Mouse (Mus musculus) hindlimb bud, embryonic 11.5 days (tissue): ENCODE results near the gene Tab1.
"Not testable (repeated sequence)": the region's sequence is repeated elsewhere in the genome, so short reads cannot be mapped to it uniquely, and the experiment has no call there.

ENCODE experiments used
- DNase-seq: peaks from one replicate; pipeline ENCODE4 v3.0.0-alpha.2; 2012; ENCODE audit warnings: low read depth, low spot score; ENCODE audit errors: extremely low spot score

The Tab1 gene

DNA sequence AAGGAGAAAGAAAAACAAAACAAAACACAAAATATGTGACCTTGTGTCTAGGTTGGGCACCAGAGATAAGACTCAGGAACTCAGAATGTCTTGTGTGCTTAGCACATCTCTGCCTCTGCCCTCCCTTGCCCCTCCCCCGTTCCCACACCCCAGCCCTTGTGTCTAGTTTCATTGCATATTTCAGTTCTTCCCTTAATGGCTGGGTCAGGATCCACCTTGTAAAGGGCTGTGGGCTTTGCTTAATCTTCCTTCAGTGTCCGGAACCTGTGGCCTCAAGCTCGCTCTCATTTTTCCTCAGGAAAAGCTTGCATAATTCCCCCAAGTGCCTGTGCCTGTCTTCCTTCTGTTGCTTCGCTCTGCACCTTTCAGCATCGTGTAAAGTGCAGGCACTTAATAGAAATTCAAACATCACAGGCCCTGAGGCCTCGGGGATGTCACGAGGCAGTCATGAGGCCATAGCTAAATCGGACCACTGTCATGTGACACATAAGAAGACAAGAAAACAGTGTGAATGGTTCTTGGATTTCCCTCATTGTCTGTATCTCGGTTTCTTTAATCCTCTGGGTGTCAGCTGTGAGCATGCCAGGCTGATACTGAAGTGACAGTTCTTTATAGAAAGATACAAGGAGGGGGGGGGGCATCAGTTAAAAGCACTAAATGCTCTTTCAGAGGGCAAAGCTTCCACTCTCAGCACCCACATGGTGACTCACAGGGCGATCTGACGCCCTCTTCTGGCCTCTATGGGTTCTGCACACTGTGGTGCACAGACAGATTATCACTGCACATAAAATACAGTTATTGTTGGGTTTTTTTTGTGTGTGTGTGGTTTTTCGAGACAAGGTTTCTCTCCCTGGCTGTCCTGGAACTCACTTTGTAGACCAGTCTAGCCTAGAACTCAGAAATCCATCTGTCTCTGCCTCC lies 27.2 kb upstream of the Tab1 start:
- DNase-seq: no peak

DNA sequence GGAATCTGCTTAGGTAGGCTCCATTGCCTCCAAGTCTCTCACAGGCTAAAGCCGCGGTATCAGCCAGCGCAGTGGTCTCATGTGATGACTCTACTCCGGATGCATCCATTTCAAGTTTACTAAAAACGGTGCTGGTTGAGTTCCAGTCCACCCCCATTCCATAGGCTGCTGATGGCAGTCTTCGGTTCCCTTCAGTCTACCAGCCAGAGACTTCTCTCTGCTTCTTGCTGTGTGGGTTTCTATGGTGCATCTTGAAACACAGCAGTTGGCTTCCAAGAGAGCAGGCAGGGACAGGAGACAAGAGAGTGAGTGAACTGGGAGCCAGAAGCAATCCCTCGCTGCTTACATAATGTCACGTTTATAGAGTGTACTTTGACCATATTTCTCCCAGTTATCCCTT lies 25.8 kb upstream of the Tab1 start:
- no peak for DNase-seq

DNA sequence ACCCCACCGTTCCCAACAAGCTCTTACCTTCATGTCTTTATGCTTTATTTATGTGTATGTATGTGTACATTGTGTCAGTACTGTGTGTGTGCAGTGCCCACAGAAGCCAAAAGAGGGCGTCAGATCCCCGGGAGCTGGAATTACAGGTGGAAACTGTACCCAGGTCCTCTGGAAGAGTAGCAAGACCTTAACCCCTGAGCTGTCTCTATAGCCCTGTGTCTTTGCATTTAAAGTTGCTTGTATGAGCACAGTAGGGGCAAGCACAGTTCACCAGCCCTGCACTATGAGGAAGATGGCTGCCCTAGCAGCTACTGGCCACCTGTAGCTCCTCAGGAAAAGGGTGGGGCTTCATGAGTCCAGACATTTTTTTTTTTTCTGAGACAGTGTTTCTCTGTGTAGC lies 25.4 kb upstream of the Tab1 start:
- DNase-seq: no peak

DNA sequence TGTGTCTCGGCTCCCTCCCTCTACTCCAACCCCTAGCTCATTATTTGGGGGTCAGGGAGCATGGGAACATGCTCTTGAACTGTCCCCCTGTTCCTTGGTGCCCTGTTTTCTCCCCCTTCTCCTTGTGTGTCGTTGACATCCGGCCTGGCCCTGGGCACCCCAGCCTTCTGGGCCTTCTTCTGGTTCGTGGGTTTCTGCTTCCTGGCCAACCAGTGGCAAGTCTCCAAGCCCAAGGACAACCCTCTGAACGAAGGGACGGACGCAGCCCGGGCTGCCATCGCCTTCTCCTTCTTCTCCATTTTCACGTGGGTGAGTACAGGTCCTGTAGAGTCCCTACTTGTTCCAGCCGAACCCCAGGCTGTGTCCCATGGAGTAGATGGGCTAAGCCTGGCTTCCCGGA lies 21.5 kb upstream of the Tab1 start:
- no peak for DNase-seq

DNA sequence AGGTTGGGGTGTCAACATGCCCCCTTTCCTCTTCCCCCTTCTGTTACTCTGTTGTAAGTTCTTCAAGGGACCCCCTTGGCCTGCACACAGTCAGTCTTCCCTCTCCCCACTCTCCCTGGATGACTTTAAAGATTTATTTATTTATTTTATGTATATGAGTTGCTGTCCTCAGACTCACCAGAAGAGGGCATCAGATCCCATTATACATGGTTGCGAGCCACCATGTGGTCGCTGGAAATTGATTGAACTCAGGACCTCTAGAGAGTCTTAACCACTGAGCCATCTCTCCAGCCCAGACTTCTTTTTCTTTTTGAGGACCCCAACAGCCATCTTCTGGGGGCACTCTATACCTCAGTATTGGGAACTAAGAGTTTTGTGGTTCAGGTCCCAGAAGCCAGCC lies 20.4 kb upstream of the Tab1 start:
- DNase-seq: no peak

DNA sequence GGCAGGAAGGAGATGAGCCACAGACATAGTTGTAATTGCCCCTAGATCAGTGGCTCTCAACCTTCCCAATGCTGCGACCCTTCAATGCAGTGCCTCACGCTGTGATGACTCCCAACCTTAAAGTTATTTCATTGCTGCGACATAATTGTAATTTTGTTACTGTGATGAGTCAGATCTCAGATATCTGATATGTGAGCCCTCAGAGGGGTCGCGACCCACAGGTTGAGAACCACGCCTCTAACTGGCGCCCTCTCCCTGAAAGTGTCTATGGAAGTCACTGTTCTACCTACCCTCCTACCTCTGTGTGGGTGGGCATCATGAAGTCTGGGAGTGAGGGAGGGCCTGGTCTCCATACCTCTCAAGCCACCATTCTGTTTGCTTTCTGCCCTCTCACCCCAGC lies 18.5 kb upstream of the Tab1 start:
- DNase-seq: no peak

DNA sequence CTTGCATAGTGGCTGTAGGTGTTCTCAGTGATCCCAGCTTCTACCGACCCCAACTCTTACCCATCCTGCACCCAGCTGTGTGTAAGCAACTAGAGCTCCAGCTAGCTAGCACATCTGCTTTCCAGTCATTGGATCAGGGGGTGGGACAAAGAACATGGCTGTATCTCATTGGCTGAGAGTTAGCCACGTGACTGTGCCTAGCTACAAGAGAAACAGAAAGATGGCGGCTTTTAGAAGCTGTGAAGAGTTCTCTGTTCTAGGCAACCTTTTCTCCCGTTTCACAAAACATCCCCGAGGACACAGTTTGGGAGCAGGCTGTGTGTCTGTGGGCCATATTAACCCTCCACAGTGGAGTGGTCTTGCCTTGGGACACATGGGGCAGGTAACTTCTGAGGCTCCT lies 17.7 kb upstream of the Tab1 start:
- no peak for DNase-seq

DNA sequence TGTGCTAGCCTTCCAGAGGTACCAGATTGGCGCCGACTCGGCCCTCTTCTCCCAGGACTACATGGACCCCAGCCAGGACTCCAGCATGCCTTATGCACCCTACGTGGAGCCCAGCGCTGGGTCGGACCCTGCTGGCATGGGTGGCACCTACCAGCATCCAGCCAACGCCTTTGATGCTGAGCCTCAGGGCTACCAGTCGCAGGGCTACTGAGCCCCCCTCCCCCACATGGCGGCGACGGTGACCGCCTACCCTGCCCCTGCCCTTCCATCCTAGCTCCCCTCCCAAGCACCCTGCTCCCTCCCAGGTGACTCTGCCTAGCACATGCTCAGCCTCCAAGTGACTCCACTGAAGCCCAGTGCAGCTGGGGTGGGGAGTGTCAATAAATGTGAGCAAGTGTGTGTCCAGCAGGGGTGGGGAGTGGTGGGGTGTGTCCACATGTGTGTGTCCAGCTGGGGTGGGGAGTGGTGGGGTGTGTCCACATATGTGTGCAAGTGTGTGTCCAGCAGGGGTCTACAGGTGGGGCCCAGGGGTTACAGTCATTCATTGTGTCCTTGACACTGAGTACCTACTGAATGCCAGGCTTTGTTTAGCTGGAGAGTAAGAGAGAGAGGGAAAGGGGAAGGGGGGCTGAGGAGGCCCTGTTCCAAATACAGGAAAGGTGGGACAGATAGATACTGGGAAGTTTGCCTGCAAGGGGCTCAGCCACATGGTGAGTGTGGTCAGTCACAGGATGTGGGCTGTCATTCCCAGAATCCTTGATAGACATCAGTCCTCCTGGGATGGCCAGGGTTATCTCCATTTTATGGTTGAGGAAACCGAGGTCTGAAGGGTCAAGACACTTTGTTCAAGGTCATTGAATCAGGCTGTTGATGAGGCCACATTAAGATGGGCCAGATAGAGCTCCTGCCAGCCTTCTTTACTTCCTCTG lies 16.8 kb upstream of the Tab1 start:
- no peak for DNase-seq

DNA sequence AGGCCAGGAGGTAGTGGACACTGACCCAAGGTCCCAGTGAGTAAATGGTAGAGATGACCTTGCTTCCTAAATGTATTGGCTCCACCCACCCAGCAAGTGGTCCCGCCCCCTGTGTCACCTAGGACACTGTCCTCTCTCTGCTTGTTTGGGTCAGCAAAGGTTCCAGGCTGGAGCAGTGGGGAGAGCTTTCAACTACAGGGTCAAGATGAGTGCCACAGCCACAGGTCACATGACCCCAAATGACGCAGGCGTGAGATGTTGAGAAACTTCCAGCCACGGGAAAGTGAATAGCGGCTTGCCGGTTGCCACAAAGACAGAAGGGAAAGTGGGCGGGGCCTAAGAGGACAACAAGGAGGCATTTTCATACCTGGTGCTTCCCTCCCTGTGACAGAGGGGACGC lies 15.8 kb upstream of the Tab1 start:
- DNase-seq: no peak

DNA sequence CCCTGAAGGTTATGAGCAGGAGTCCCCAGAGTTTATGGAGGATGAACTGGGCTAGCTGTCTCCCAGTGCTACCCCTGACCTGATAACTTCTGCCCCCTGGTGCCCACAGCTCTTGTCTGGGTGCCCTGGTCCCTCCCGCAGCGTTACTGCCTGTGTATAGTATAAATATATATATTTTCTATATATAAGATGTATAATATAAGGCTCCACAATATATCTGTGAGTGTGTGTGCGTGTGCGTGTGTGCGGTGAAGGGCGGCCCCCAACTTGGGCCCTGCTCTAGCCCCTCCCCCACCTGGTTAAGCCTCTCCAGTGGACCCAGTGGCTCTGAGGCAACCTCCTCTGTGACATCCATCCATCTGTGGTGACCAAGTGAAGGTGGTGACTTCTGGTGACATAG lies 13.9 kb upstream of the Tab1 start:
- DNase-seq: no peak

DNA sequence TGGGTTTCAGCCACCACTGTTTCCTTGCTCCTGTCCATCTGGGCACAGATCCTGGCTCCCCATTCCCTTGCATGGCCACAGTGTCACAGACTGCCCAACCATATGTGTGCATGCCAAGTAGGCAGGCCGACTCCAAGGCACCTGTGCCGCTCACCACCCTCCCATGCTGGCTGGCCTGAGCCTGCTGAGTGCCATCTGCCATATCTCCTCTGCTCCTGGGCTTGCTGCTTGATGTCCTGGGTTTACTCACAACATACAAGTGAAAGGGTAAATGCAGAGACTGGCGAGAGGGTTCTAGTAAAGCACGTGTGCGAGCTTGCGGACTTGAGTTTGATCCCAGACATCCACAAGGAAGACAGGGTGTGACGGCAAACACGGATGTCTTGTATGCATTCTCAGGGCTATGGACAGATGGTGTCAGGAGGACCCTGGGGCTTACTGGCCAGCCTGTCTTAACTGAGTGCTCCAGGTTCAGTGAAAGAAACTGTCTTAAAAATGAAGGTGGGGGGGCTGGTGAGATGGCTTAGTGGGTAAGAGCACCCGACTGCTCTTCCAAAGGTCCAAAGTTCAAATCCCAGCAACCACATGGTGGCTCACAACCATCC lies 11.1 kb upstream of the Tab1 start:
- DNase-seq: no peak

DNA sequence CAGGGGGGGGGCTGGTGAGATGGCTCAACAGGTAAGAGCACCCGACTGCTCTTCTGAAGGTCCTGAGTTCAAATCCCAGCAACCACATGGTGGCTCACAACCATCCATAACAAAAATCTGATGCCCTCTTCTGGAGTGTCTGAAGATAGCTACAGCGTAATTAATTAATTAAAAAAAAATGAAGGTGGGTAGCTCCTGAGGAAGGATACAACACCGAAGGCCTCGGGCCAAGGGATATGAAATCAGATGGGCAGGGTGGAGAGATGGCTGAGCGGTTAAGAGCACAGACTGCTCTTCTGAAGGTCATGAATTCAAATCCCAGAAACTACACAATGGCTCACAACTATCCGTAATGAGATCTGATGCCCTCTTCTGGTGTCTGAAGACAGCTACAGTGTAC lies 10.5 kb upstream of the Tab1 start:
- DNase-seq: not testable (repeated sequence)

DNA sequence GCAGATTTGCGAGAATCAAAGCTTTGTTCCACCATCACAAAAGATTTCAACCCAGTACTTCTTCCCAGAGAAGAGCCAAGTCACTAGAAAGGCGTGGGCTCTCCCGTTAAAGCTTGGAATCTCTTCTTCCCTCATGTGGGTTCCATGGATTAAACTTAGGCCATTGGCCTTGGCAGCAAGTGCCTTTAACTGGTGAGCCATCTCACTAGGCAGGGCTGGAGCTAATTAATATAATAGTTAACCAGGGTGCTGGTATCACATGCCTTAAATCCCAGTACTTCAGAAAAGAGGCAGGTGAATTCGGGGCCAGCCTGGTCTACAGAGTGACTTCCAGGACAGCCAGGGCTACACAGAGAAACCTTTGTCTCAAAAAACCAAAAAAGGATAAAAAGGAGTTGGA lies 8.3 kb upstream of the Tab1 start:
- no peak for DNase-seq

DNA sequence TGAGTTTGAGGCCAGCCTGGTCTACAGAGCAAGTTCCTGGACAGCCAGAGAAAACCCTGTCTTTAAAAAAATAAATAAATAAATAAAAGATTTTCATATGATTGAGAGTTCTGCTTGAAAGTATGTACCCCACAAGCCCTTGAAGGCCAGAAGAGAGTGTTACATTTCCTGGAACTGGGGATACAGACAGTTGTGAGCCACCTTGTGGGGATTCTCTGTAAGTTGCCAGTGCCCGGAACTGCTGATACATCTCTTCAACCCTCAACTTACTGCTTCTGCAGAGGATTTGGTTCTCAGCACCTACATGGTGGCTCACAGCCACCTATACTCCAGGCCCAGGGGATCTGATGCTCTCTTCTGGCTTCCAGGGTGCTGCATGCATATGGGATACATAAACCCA lies 5.7 kb upstream of the Tab1 start:
- no peak for DNase-seq

DNA sequence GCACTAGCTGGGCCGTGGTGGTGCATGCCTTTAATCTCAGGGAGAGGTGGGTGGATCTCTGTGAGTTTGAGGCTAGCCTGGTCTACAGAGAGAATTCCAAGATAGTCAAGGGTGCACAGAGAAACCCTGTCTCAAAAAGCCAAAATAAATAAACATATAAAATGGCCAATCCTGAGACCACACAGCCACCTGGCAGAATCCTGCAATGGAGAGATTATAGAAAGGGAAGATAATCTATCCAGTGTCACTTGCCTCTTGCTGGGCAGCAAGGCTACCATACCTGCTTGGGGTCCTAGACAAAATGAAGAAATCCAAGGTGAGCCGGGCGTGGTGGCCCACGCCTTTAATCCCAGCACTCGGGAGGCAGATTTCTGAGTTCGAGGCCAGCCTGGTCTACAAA lies 2.9 kb upstream of the Tab1 start:
- no peak for DNase-seq

DNA sequence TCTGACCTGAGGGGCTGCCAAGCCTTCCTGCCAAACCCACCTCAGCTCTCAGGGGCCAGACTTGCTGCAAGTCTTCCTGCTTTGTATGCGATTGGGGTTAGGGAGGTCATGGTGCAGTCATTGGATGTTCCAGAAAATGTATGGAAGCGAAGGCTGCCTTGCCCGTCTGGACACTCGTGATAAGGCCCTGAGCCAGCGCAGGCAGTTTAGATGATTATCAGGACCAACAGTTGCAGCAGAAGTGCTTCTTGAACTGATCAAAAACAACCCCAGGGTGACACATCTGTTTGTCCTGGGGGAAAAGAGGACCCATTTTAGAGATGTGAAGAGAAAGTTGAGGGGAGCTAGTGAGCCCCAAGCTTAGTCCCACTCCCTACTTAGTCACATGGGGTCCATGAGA lies 2.2 kb upstream of the Tab1 start:
- DNase-seq: no peak

DNA sequence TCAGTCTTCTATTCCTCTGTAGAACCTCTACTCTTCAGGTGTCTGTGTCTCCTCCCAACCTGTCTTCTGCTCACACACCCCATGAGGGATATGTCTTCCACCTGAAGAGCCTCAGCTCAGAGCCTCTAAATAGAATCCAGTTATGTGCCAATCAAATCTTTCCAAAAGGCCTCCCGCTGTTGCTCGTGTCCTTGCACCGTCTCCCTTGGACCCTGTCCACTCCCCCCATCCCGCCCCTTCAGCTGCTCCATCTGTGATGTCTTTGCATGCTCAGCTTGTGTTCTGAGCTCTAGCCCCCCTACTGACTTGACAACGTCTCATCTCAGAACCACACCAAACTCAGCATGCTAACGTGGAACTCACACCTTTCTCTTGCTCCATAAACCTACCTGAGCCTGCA lies 1.5 kb upstream of the Tab1 start:
- DNase-seq: no peak

DNA sequence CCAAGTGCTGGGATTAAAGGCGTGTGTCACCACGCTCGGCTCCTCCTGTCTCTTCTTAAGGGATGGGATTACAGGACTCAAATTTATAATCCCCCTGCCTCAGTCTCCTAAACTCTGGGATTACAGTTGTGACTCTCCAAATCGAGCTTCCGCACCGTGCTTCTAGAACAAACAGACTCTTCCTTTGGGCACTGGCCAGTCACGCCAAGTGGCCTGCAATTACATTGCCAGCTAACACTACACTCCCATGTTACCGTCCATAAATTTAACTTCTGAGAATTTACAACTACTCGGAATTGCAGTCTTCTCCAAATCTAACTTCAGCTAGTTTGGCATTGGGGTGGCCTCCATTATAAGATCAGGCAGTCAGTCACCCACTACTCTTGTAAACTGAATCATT lies 475 bp upstream of the Tab1 start:
- no peak for DNase-seq

DNA sequence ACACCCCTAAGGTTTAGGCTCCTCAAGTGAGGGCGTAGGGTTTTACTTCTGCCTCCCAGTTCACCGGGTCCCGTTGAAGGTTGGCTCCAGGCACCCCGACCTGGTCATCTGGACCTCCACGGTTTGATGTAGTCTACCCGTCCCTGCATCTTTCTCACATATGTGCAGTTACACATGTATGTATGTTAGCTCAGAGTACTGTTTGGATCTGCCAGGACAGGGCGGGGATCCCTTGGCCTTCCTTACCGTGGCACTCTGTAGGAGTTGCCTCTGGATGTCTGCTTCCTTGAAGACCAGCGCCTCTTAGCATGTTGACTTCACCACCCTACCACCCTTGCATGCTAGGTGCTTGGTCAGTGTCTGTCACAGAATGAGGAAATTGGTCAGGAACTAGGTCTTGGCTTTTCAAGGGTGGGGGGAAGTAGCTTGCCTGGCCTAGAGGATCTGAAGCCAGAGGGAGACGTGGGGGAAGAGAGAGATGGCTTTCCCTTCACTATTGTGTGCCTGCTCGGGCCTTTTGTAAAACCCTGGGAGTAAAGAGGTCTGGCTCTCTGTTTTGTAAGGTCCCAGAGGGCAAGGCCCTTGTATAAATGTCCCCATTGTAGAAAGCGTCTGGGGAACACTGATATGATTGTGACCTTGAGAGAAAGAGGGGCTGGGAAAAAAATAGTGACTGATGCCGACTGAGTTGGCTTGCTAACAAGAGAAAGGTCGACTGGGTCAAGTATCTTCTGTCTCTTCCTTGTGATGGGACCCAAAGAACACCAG lies 939 bp downstream of the Tab1 start:
- DNase-seq: peak; percentile 2

DNA sequence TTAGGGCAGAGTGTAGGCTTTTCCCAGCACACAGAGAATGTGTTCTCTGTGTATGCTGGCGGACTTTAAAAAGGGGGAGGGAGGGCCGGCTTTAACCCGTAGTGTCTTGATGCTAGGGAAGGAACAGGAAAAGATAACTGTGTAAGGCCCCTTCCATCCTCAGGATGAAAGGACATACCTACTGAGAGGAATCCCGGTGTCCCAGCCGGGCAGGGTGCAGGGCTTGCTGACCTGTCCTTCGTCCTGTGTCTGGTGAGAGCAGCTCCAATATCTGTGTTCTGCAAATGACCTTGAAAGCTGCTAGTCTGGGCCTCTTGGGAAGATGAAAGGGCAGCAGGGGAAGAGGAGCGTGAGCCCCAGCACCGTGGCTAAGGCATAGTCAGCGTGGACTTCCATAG lies 1.5 kb downstream of the Tab1 start:
- DNase-seq: no peak

DNA sequence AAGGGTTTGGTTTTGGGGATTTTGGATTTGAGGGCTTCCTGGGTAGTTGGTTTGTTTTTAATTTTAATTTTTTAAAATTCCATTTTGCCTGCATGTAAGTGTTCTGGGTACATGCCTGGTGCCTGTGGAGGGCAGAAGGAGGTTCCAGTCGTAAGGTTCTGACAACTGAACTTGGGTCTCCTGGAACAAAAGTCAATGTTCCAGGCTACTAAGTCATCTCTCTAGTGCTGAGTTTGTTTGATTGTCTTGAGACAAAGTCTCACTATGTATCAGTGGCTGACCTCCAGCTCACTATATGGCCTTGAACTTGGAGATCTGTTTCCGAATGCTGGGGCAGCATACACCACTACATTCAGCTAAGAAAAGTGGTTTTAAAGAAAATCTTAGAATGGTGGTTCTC lies 2.6 kb downstream of the Tab1 start:
- no peak for DNase-seq
